Mouse (Mus musculus) lung, postnatal 0 days (tissue): ENCODE data around the gene Ergic2. TPM values are rescaled to one million over a fixed set of nuclear protein-coding genes. Genes with fewer than 3 reads are reported as not detected.

Experiments
- ATAC-seq: fragments of 200-750 bp; cut with Nextera tagmentation; 2 replicates; pipeline ENCODE4 v1.8.0; 2017; ENCODE audit warnings: moderate library complexity
- DNase-seq: peaks from one replicate; pipeline ENCODE4 v3.0.0-alpha.2; 2016; ENCODE audit warnings: low spot score
- H3K27ac ChIP-seq: fragments of 300-500 bp; sonication (generic); 2 replicates; pipeline ENCODE4 v1.5.1; 2014; ENCODE audit warnings: antibody characterized with exemption, mild to moderate bottlenecking, low read length, mixed read lengths
- H3K27me3 ChIP-seq: fragments of 300-500 bp; sonication (generic); replicated peaks from 2 replicates; pipeline ENCODE4 v1.6.1; 2014; ENCODE audit warnings: low read length, mixed read lengths; ENCODE audit not compliant: insufficient read depth
- H3K36me3 ChIP-seq: fragments of 300-500 bp; sonication (generic); 2 replicates; pipeline ENCODE4 v1.6.1; 2014; ENCODE audit warnings: low read length, mixed read lengths; ENCODE audit not compliant: insufficient read depth
- H3K4me1 ChIP-seq: fragments of 300-500 bp; sonication (generic); 2 replicates; pipeline ENCODE4 v1.6.1; 2014; ENCODE audit warnings: antibody characterized with exemption, low read depth, low read length, mixed read lengths; ENCODE audit not compliant: insufficient read depth
- H3K4me2 ChIP-seq: fragments of 300-500 bp; sonication (generic); replicated peaks from 2 replicates; pipeline ENCODE4 v1.6.1; 2014; ENCODE audit warnings: low read depth, mild to moderate bottlenecking, low read length, moderate library complexity, mixed read lengths
- H3K4me3 ChIP-seq: fragments of 300-500 bp; sonication (generic); 2 replicates; pipeline ENCODE4 v1.5.1; 2014; ENCODE audit warnings: low read depth, low read length
- H3K9ac ChIP-seq: fragments of 300-500 bp; sonication (generic); replicated peaks from 2 replicates; pipeline ENCODE4 v1.6.1; 2014; ENCODE audit warnings: low read depth, mild to moderate bottlenecking
- H3K9me3 ChIP-seq: fragments of 300-500 bp; sonication (generic); 2 replicates; pipeline ENCODE4 v1.6.1; 2016; ENCODE audit warnings: low read length, mixed read lengths
- CTCF ChIP-seq: IDR thresholded peaks from 2 replicates; pipeline ENCODE4 v1.5.1; 2016; ENCODE audit warnings: antibody characterized with exemption, mild to moderate bottlenecking
- EP300 ChIP-seq: IDR thresholded peaks from 2 replicates; pipeline ENCODE4 v1.6.1; 2016; ENCODE audit warnings: antibody characterized with exemption, mild to moderate bottlenecking, control low read depth
- WGBS: fragments of 180-500 bp; shearing (Covaris S2); extraction: QIAGEN DNeasy Blood & Tissue Kit; methylation state at CpG from one replicate; pipeline ENCODE4 v1.1.7; 2014; 5-methylcytosine and 5-hydroxymethylcytosine counted together
- polyA plus RNA-seq: library from polyadenylated mRNA; unstranded; fragments of >200 nt; fragmentation: Nextera tagmentation; extraction: Ambion mirVana; gene quantifications from 2 replicates; pipeline ENCODE4 v1.2.1, GENCODE M21; 2015

Ergic2 gene
- polyA plus RNA-seq: 159 and 168 TPM in 2 replicates

GRCm38 (mm10) chr6:148211897-148212680 is at the start of gene Ergic2:
Gene Ergic2, minus strand, starts transcription at chr6:148212374.
- Histone ChIP-seq H3K4me3 (peak within 1 kb of the TSS; percentile 100), H3K36me3 (0 out of 2 replicates have a peak, but pooled peaks cover 3% of the 10 kb centered on the region), H3K4me1 (peaks cover 8% of the 10 kb centered on the region), H3K4me2 (peak within 1 kb of the TSS; percentile 82), H3K9me3 (no peaks in the 10 kb centered on the region), H3K27me3 (no peaks in the 10 kb centered on the region), H3K9ac (peak within 1 kb of the TSS; percentile 96), H3K27ac (peak within 1 kb of the TSS; percentile 94)
- ATAC-seq (peak; percentile 99), DNase-seq (peak; percentile 100)
- peak; percentile 85 for TF ChIP-seq EP300
- TF ChIP-seq CTCF: no peak
- WGBS: under 1% methylated on average over 61 of the region's 61 CpGs

- no peak for TF ChIP-seq EP300
- TF ChIP-seq CTCF: no peak
- no peak for DNase-seq
- Histone ChIP-seq H3K36me3 (no peaks in the 10 kb centered on the region), H3K27me3 (no peaks in the 10 kb centered on the region), H3K4me2 (no peak overlapping the region), H3K4me3 (no peak overlapping the region), H3K9ac (no peak overlapping the region), H3K27ac (no peak overlapping the region), H3K4me1 (no peaks in the 10 kb centered on the region), H3K9me3 (no peaks in the 10 kb centered on the region)
- 86% methylated on average over 6 of the region's 6 CpGs for WGBS
- no peak for ATAC-seq
Measured at GRCm38 (mm10) chr6:148260729-148261101, 48.5 kb upstream of the Ergic2 start.

- H3K9me3 ChIP-seq: no peaks in the 10 kb centered on the region
- no peak overlapping the region for H3K4me2 ChIP-seq
- DNase-seq (no peak), ATAC-seq (no peak)
- H3K36me3 ChIP-seq: no peaks in the 10 kb centered on the region
- no peak for TF ChIP-seq CTCF
- TF ChIP-seq EP300: no peak
- no peaks in the 10 kb centered on the region for H3K27me3 ChIP-seq
- no peaks in the 10 kb centered on the region for H3K4me1 ChIP-seq
- H3K9ac ChIP-seq: no peak overlapping the region
- H3K27ac ChIP-seq: no peak overlapping the region
- no peak overlapping the region for H3K4me3 ChIP-seq
- 44% methylated on average over 4 of the region's 4 CpGs for WGBS
Measured at GRCm38 (mm10) chr6:148259979-148260728, 48.0 kb upstream of the Ergic2 start.

GRCm38 (mm10) chr6:148259074-148259473 is 46.9 kb upstream of the Ergic2 start:
- no peak for TF ChIP-seq CTCF
- TF ChIP-seq EP300: no peak
- no peak overlapping the region for H3K27ac ChIP-seq

DNA sequence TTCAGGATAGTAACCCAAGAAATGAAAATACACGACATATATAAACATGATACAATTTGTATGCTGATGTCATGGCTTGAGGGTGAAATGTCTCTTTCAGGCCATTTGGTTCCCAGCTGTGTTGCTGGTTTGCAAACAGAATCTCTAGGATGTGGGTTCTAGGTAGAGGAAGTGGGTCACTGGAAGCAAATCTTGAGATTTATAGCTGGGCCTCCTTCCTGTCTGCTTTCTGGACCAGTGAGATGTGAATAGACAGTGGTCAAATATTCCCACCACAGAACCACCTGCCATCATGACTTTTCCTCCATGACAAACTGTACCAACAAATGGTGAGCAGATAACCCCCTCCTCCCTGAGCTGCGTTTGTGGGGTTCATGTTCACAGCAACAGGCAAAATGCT is 45.6 kb upstream of the Ergic2 start:
- H3K27ac ChIP-seq: no peak overlapping the region
- no peaks in the 10 kb centered on the region for H3K27me3 ChIP-seq
- H3K36me3 ChIP-seq: no peaks in the 10 kb centered on the region
- no peak for ATAC-seq
- H3K9me3 ChIP-seq: no peaks in the 10 kb centered on the region
- 88% methylated on average over 2 of the region's 2 CpGs for WGBS
- no peak overlapping the region for H3K4me3 ChIP-seq
- no peak for DNase-seq
- no peak for TF ChIP-seq CTCF
- TF ChIP-seq EP300: no peak
- no peaks in the 10 kb centered on the region for H3K4me1 ChIP-seq
- H3K4me2 ChIP-seq: no peak overlapping the region
- H3K9ac ChIP-seq: no peak overlapping the region

More at GRCm38 (mm10) chr6:148259074-148259473, 46.9 kb upstream of the Ergic2 start:
- whole genome bisulfite sequencing: 50% methylated on average over 8 of the region's 8 CpGs
- Histone ChIP-seq H3K27me3 (no peaks in the 10 kb centered on the region), H3K4me2 (no peak overlapping the region), H3K4me1 (no peaks in the 10 kb centered on the region), H3K9me3 (no peaks in the 10 kb centered on the region), H3K9ac (no peak overlapping the region), H3K36me3 (no peaks in the 10 kb centered on the region), H3K4me3 (no peak overlapping the region)
- no peak for DNase-seq
- ATAC-seq: no peak

- Histone ChIP-seq H3K4me1 (no peaks in the 10 kb centered on the region), H3K9me3 (no peaks in the 10 kb centered on the region), H3K27me3 (no peaks in the 10 kb centered on the region), H3K9ac (no peak overlapping the region), H3K36me3 (no peaks in the 10 kb centered on the region), H3K4me3 (no peak overlapping the region), H3K27ac (no peak overlapping the region), H3K4me2 (no peak overlapping the region)
- WGBS: 72% methylated on average over 3 of the region's 3 CpGs
- no peak for ATAC-seq
- no peak for DNase-seq
- TF ChIP-seq CTCF: no peak
- TF ChIP-seq EP300: no peak
Measured at GRCm38 (mm10) chr6:148256109-148256508, 43.9 kb upstream of the Ergic2 start.
